Mouse (Mus musculus) brain, adult 2 months (tissue): Measurements from ENCODE around the gene Pdk2.

Source experiments
- DNase-seq: peaks from one replicate; pipeline ENCODE4 v3.0.0; 2011; ENCODE audit warnings: low read depth, low spot score

The Pdk2 gene

GRCm38 (mm10) chr11:95070140-95071107 lies 29.3 kb upstream of the Pdk2 start:
- DNase-seq = no peak

DNA sequence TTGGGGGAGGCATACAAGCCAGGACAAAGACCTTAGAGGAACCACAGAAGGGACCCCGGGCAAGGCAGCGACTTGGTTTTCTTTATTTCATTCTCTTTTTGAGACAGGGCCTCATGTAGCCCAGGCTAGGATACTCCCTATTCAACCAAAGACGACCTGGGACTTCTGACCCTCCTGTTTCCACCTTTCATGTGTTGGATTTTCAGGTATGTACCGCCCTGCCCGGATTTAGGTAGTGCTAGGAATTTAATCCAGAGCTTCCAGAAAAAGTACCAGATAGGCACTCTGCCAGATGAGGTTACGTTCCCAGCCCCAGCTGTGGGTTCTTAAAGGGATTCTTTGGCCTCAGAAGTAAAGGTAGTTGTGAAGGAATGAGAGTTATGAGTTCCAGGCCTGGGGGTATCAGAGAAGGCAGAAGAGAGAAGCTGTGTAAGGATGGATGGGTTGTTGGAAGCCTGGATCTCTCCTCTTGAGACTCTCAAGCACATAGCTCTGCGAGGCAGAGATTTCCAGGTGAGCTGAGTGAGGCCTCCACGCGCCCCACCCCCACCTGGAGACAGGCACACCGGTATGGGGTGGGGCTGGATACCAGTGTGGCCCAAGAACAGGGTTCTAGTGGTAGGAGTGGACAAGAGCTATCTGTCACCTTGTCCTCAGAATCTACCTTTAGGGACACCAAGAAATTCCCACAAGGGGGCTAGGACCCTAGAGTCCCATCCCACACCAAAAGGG lies 28.2 kb upstream of the Pdk2 start:
- no peak for DNase-seq

- DNase-seq = peak; percentile 44
These were observed 15.8 kb upstream of the Pdk2 start for GRCm38 (mm10) chr11:95056768-95057501.

DNA sequence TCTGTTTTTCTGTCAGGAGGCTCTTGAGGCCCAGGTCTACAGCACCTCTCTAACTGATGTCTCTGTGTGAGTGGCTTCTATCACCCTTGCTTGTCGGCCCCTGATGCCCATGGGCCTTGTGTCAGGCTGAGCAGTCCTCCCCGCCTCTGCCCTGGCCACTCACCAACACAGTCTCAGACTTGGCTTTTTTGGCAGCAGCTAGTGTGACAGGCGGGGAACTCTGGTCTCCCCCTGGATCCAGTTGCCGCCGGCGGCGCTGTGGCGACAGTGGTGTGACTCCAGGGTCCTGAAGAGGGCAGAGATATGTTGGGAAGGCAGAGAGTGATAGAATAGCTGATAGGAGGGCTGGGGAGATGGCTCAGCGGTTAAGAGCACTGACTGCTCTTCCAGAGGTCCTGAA lies 11.9 kb upstream of the Pdk2 start:
- DNase-seq = no peak

DNA sequence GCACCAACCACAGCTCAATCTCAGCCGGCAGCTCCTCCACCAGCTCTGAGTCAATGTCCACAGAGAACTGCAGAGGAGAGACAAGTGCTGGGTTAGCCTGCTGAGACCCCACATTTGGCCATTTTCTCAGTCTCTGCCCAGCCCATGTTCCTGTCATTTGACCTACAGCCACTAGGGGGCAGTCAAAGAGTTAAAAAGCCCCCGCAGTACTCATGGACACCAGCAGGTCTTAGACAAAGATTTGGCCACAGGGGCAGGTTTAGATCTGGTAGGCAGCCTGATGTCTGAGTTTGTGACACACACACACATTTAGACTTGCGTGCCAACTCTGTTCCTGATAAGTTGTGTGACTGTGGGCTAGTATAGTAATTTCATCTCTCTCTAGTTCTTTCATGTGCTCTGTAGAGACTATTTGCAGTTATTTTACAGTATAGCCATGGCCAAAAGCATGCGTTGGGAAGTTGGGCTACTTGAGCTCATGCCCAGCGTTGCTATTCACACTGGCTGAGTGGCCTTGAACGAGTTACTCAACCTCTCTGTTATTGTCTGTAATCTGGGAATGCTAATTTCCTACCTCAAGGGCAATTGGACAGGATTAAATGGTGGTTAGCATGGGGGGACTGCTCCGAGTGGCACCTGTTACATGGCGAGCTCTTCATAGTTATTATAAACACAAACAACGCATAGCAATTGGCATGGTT lies 6.0 kb upstream of the Pdk2 start:
- peak; percentile 82 for DNase-seq

DNA sequence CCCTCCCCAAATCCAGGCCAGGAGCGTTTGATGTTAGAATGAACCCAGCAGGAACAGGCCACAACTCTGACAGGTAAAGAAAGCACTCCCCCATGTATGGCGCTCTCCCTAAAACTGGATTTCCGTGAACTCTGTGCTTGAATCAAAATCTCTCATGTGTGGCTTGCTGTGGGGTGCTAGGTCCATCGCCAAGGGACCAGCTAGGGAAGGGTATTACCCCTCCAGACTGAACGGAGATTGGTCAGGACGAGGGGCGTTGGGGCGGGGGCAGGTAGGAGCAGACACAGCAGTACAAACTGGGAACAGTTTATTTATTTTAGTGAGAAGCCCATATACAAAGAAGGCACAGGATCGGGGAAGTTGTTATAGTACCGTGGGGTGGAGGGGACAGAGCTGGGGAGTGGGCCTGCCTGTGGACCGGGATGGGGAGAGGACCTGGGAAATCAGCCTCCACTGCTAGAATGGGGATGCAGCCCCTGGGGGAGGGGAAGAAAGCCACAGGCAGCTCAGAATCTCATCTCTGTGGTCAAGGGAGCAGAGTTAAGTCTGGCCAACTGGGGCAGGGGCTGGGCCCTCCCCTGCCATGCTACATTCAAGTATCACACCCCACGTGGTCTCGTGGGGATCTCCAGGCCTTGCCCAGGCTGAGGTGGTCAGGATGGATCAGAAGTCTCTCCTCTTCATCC lies 3.2 kb upstream of the Pdk2 start:
- no peak for DNase-seq

GRCm38 (mm10) chr11:95043608-95044007 lies 2.5 kb upstream of the Pdk2 start:
- DNase-seq = no peak

GRCm38 (mm10) chr11:95043060-95043459 lies 1.9 kb upstream of the Pdk2 start:
- DNase-seq = no peak

DNA sequence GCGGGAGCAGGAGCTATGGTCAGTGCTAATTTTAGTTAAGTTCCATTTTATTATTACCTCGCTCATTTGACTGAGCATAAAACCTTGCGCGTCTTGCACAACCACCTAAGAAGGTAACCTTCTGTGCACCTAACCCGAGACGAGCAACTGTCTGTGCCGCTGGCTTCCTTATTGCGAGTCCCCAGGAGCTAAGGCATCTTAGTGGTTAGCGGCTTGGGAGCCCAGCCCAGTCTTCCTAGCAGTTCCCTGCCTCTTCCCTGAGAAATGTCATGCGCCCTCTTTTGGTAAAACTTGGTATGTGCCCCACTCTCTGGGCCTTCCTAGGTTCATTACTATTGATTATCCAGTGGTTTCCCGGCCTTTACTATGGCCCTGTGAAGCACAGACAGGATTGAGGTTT lies 942 bp upstream of the Pdk2 start:
- DNase-seq = peak; percentile 96

DNA sequence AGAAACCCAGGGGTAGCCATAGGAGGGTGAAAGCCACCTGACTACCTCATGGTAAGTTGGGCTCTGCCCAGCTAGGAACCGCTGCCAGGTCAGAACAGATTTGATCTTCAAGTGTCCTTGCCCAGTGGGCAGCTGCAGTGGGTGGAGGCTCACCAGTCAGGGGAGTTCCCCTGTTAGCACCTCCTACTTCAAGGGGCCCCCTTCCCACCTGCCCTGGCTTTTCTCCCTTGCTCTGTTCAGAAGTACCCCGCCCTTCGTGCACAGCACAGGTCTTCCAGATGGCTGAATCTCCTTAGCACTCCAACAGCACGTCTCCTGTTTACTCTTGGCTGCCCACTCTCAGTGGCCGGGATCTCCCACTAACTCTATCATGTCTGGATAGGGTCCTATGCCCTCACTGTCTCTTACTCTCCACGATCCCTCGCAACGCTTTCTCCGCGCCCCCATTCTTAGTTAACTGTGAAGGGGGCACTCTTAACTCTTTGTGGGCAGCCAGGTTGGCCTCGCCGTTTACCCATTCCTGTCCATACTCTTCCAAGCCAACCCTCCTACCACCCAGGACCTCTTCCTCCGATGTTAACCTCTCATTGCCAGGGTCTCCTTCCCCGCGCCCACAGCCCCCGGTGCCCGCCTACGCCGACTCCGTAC lies 539 bp downstream of the Pdk2 start:
- peak; percentile 93 for DNase-seq

DNA sequence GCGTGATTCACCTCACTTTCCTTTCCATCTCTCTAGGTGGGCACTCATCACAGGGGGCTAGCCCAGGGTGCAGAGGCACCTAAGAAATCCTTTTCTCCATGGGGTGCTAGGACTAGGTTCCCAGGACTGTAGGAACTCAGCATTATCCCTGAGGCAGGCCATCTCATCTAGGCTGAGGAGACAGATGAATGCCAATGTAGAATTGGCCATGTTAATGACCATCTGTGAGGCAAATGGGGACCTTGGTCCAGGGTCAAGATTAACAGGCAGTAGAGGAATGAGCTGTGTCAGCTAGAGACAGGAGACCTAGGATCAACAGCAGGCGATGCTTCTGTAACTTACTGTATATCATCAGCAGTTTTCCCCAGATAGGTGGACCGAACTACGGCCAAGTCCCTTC lies 1.4 kb downstream of the Pdk2 start:
- DNase-seq = peak; percentile 95

GRCm38 (mm10) chr11:95038818-95039655 lies 2.1 kb downstream of the Pdk2 start:
- no peak for DNase-seq

DNA sequence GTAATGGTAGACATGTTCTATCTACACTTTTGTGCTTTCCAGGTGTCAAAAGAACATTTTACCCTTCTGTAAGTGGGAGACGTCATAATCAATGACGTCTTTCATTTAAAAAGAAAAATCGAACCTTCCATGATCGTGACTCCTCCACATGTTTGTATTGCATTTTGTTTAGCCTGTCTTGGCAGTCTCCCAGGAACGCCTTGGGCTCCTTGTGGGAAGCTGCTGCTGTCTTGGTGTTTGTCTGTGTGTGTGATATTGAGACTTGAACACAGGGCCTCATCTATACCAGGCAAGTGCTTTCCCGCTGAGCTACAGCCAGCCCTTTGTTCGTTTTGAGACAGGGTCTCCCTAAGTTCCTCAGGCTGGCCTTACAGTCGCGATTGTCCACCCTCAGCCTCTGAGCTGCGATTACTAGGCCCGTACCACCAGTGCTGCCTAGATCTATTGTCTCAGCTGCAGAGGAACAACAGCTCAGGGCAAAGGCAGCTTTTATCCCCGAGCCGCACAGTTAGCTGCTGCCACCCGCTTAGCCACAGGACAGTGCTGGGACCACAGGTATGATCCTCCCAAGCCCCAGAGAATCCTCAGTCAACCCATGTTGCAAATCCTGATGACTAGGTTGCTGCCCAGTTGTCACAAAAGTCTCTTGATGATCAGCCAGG lies 2.9 kb downstream of the Pdk2 start:
- DNase-seq = peak; percentile 64

- peak; percentile 95 for DNase-seq
These were observed 3.8 kb downstream of the Pdk2 start for GRCm38 (mm10) chr11:95037306-95037705.

GRCm38 (mm10) chr11:95036521-95036920 lies 4.6 kb downstream of the Pdk2 start:
- DNase-seq = no peak

DNA sequence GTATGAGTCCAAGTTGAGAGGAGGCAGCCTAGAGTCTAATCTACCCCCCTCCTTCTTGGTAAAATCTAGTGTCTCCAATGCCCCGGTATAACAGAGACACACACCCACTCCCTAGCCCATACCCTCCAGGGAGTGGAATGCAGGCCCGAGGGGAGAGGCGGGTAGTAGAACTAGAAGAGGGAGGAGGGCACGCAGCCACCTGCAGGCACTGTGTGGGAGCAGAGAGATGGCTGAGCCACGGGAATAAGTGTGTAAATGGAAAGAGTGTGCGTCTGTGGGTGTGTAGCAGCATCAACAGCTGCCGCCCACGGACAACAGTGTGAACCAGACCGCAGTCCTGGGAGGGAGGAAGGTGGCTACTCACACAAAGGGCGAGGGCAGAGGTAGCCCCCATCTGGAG lies 6.3 kb downstream of the Pdk2 start:
- DNase-seq = peak; percentile 80

- no peak for DNase-seq
These were observed 7.5 kb downstream of the Pdk2 start for GRCm38 (mm10) chr11:95033617-95034016.

- peak; percentile 34 for DNase-seq
These were observed 8.2 kb downstream of the Pdk2 start for GRCm38 (mm10) chr11:95032945-95033344.
